Mouse (Mus musculus) liver, postnatal 0 days (tissue): ENCODE data around the gene Myog. TPM values are rescaled to one million over a fixed set of nuclear protein-coding genes. Genes with fewer than 3 reads are reported as not detected.
A peak's percentile ranks its signal among the peaks of the same experiment; 100 is the strongest.

Source experiments
- ATAC-seq: fragments of 200-750 bp; cut with Nextera tagmentation; 2 replicates; pipeline ENCODE4 v1.8.0; 2017; ENCODE audit warnings: mild to moderate bottlenecking, moderate library complexity
- DNase-seq: peaks from one replicate; pipeline ENCODE4 v3.0.0-alpha.2; 2016
- H3K27ac ChIP-seq: fragments of 300-500 bp; sonication (generic); 2 replicates; pipeline ENCODE4 v1.5.1; 2014; ENCODE audit warnings: antibody characterized with exemption, moderate library complexity, mild to moderate bottlenecking, low read depth
- H3K27me3 ChIP-seq: fragments of 300-500 bp; sonication (generic); 2 replicates; pipeline ENCODE4 v1.6.1; 2014; ENCODE audit warnings: low read length, control low read depth, mixed read lengths; ENCODE audit not compliant: insufficient read depth
- H3K36me3 ChIP-seq: fragments of 300-500 bp; sonication (generic); replicated peaks from 2 replicates; pipeline ENCODE4 v1.6.1; 2014; ENCODE audit warnings: mild to moderate bottlenecking, control low read depth, low read length, moderate library complexity, mixed read lengths; ENCODE audit not compliant: insufficient read depth
- H3K4me1 ChIP-seq: fragments of 300-500 bp; sonication (generic); 2 replicates; pipeline ENCODE4 v1.6.1; 2014; ENCODE audit warnings: antibody characterized with exemption, mild to moderate bottlenecking, control low read depth; ENCODE audit not compliant: insufficient read depth
- H3K4me2 ChIP-seq: fragments of 300-500 bp; sonication (generic); 2 replicates; pipeline ENCODE4 v1.6.1; 2014; ENCODE audit warnings: low read depth, mild to moderate bottlenecking, low read length, moderate library complexity, mixed read lengths
- H3K4me3 ChIP-seq: fragments of 300-500 bp; sonication (generic); 2 replicates; pipeline ENCODE4 v1.5.1; 2014; ENCODE audit warnings: low read depth, low read length
- H3K9ac ChIP-seq: fragments of 300-500 bp; sonication (generic); replicated peaks from 2 replicates; pipeline ENCODE4 v1.6.1; 2014; ENCODE audit warnings: mild to moderate bottlenecking, moderate library complexity
- H3K9me3 ChIP-seq: fragments of 300-500 bp; sonication (generic); 2 replicates; pipeline ENCODE4 v1.6.1; 2016; ENCODE audit warnings: mild to moderate bottlenecking, control low read depth, low read length, mixed read lengths
- CTCF ChIP-seq: sonication (generic); IDR thresholded peaks from 2 replicates; pipeline ENCODE4 v1.5.1; 2016; ENCODE audit warnings: antibody characterized with exemption, low read depth
- EP300 ChIP-seq: IDR thresholded peaks from 2 replicates; pipeline ENCODE4 v1.6.1; 2016; ENCODE audit warnings: antibody characterized with exemption, low read depth, mild to moderate bottlenecking
- WGBS: fragments of 180-500 bp; shearing (Covaris S2); extraction: QIAGEN DNeasy Blood & Tissue Kit; methylation state at CpG from one replicate; pipeline ENCODE4 v1.1.7; 2014; ENCODE audit not compliant: insufficient replicate concordance; 5-methylcytosine and 5-hydroxymethylcytosine counted together
- polyA plus RNA-seq: library from polyadenylated mRNA; unstranded; fragments of >200 nt; fragmentation: Nextera tagmentation; extraction: Ambion mirVana; gene quantifications from 2 replicates; pipeline ENCODE4 v1.2.1, GENCODE M21; 2015

Myog gene
- polyA plus RNA-seq, 1 experiment from 2014 or later, result not detected

DNA sequence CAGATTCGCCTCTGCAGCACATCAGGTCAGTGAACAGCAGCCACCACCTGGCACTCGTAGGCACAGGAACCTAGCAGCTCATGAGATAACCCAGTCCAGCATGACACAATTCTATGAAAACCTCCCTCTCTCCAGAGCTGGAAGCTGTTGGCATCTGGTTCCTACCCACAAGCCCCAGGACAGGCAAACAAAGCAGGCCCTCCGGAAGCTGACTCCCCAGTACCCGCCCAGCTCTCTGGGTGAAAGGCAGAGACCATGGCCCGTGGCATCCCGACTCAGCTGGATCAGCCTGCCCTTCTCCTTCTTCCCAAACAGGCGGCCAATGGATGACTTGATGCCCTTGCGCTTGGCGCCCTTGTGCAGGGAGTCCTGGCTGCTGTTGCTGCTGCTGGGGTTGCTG, 26.6 kb downstream of the Myog start:
- 77% methylated on average over 9 of the region's 9 CpGs for WGBS
- H3K36me3 ChIP-seq, result no peaks in the 10 kb centered on the region
- no peaks in the 10 kb centered on the region for H3K27me3 ChIP-seq
- TF ChIP-seq EP300, result no peak
- TF ChIP-seq CTCF, result no peak
- no peak overlapping the region for H3K9ac ChIP-seq
- no peak overlapping the region for H3K27ac ChIP-seq
- H3K4me2 ChIP-seq, result no peak overlapping the region
- DNase-seq, result no peak
- H3K9me3 ChIP-seq, result no peaks in the 10 kb centered on the region
- no peak for ATAC-seq
- H3K4me3 ChIP-seq, result no peak overlapping the region
- H3K4me1 ChIP-seq, result no peaks in the 10 kb centered on the region

DNA sequence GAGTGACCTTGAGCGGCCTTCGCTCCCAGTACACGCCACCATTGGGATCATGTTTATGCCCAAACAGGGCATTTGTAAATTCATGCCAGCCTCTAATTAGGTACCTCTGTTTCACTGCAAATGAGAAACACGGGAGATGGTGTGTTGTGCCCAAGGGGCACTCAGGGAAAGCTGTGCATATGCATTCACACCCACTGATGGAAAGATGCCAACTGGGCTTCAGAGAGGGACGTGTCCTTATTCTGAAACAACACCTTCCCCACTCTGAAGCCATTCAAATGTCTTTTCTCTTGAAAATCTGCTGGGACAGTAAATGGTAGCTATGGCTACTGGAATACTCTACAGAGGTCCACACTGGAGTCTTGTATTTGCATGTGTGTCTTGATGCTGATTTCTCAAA, 28.5 kb downstream of the Myog start:
- Histone ChIP-seq H3K4me3 (no peak overlapping the region), H3K27ac (no peak overlapping the region)
- WGBS, result 79% methylated on average over 5 of the region's 5 CpGs

DNA sequence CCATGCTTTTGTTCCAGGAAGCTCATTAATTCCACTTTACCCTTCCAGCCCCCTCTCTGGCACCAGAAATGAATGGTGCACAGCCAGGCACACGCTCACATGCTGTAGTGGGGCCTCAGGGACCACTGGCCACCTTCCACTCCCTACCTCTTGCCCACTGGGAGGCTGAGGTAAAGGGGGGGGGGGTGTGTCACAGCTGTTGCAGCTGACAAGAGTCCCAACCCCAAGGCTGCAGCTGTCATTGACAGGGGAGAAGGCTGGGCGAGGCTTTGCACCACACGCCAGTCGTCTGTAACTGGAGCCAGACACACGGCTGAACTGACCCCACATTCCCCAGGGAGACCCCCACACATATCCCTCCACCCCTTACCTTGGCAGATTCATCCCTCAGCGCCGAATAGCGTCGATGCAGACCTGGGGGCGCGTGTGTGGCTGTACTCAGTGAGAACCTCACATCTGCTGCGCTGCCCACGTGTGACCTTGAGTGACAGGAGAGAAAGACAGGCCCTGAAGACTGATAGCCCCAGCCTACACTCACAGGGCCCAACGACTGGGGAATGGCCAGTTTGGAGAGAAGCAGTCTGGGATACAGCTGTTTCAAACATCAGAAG, 31.0 kb downstream of the Myog start:
- WGBS, result 65% methylated on average over 14 of the region's 14 CpGs
- no peak overlapping the region for H3K4me3 ChIP-seq
- no peak overlapping the region for H3K4me2 ChIP-seq
- H3K27ac ChIP-seq, result no peak overlapping the region
- H3K4me1 ChIP-seq, result no peaks in the 10 kb centered on the region
- no peaks in the 10 kb centered on the region for H3K27me3 ChIP-seq
- no peaks in the 10 kb centered on the region for H3K9me3 ChIP-seq
- DNase-seq (no peak), ATAC-seq (no peak)
- no peak overlapping the region for H3K9ac ChIP-seq
- H3K36me3 ChIP-seq, result no peaks in the 10 kb centered on the region
- TF ChIP-seq EP300 (no peak), CTCF (no peak)

More for the DNA sequence above, 28.5 kb downstream of the Myog start:
- H3K27me3 ChIP-seq, result no peaks in the 10 kb centered on the region
- no peak for ATAC-seq
- H3K36me3 ChIP-seq, result no peaks in the 10 kb centered on the region
- no peaks in the 10 kb centered on the region for H3K9me3 ChIP-seq
- no peak overlapping the region for H3K9ac ChIP-seq
- no peak for DNase-seq
- TF ChIP-seq CTCF (no peak), EP300 (no peak)
- H3K4me2 ChIP-seq, result no peak overlapping the region
- no peaks in the 10 kb centered on the region for H3K4me1 ChIP-seq

DNA sequence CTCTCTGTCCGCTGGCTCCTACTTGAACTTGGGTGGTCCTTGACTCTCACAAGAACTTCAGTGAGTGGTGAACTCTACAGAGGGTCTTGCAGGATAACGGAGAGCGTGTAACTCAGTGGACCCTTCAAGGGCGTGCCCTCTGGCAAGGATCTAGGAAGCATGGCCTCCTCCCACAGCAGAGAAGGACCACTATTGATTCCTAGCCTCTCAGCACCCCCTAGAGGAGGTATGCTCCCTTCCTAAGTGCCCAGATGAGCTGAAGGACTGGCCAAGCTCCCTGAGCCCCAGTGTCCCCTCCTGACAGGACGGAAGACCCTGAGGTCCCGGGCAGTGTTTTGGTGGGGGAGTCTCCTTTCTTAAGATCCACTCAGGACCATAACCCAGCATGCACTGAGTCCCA, 32.8 kb downstream of the Myog start:
- 73% methylated on average over 6 of the region's 6 CpGs for WGBS
- no peaks in the 10 kb centered on the region for H3K9me3 ChIP-seq
- TF ChIP-seq EP300, result no peak
- peak; percentile 59 for TF ChIP-seq CTCF
- H3K9ac ChIP-seq, result no peak overlapping the region
- ATAC-seq (no peak), DNase-seq (no peak)
- no peaks in the 10 kb centered on the region for H3K4me1 ChIP-seq
- no peaks in the 10 kb centered on the region for H3K27me3 ChIP-seq
- no peak overlapping the region for H3K4me2 ChIP-seq
- no peaks in the 10 kb centered on the region for H3K36me3 ChIP-seq
- no peak overlapping the region for H3K27ac ChIP-seq
- no peak overlapping the region for H3K4me3 ChIP-seq

DNA sequence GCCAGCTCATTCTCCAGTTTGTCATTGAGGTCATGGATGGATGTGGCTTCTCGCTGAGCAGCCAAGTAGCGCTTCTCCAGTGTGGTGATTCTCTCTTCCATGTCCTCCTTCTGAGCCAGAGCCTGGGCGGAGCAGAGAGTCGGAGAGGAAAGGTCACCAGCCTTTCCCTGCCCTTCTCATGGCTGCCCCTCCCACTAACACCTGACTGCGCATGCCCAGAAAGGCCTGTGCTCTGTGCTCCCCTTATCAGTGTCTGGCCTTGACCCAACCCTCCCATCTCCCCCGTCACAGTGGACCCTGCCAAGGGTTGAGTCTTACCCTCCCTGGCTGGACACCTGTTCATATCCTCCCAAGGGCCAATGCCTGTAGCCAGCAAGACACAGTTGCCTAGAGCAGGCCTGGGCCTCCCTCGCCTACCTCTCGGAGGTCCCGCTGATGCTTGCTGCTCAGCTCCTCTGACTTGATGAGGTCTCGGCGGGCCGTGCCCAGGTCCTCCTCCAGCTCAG, 37.1 kb downstream of the Myog start:
- TF ChIP-seq EP300 (no peak), CTCF (no peak)

DNA sequence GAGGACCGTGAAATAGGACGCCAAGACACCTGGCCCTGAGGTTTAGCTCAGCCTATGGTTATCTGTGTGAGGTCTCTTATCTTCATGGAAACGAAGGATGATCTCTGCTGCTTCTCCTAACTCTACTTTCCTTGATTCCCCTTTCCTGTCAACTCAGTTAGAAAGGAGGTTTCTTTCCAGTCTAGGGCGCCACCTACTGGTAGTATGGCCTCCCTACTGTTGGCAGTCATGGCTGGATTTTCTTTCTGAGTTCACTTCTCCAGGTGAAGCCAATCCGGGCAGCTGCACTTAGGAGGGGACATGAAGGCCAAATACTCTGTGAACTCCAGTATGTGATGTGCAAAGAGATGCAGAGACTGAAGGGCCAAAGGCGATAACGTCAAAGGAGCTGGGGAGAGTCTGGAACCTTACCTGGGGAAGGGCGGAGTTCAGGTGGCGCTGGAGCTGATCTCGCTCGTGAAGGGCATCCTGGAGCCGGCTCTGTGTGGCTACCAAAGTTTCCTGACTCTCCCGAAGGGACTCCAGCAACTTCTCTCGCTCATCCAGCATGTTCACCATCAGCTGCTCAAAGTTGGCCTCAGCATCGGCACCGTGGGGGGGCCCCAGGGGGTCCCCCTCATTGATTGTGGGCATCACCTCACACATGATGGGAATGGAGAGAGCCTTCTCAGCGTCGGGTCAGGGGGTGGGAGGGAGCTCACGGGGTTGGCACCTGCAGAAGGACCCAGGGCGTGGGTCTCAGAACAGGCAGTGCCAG, 42.3 kb downstream of the Myog start:
- TF ChIP-seq CTCF, result peak; percentile 96
- TF ChIP-seq EP300, result no peak
- ATAC-seq, result peak; percentile 46; the same call in 1 of the 2 replicates
- 47% methylated on average over 20 of the region's 20 CpGs for WGBS

More for the DNA sequence above, 37.1 kb downstream of the Myog start:
- 81% methylated on average over 12 of the region's 12 CpGs for WGBS
- Histone ChIP-seq H3K4me1 (no peaks in the 10 kb centered on the region), H3K27ac (no peak overlapping the region), H3K27me3 (no peaks in the 10 kb centered on the region), H3K4me2 (no peak overlapping the region), H3K9ac (no peak overlapping the region), H3K9me3 (no peaks in the 10 kb centered on the region), H3K4me3 (no peak overlapping the region), H3K36me3 (no peaks in the 10 kb centered on the region)
- DNase-seq (no peak), ATAC-seq (no peak)

More for the DNA sequence above, 42.3 kb downstream of the Myog start:
- Histone ChIP-seq H3K27ac (no peak overlapping the region), H3K4me1 (peaks cover 6% of the 10 kb centered on the region; the same call in 1 of the 2 replicates), H3K4me2 (no peak overlapping the region), H3K9ac (no peak overlapping the region), H3K4me3 (no peak overlapping the region), H3K9me3 (no peaks in the 10 kb centered on the region), H3K27me3 (0 out of 2 replicates have a peak, but pooled peaks cover 6% of the 10 kb centered on the region), H3K36me3 (no peaks in the 10 kb centered on the region)
- peak; percentile 83 for DNase-seq
